Mouse (Mus musculus) kidney, adult 18-20 months (tissue): ENCODE measurements at regions not wholly inside any gene's neighbourhood (a gene's known extent, or its start where the extent isn't known, plus 50 kb on each side); places are given as distances from the start of the nearest gene placed in this dataset.

Source experiments
- DNase-seq: peaks from one replicate; pipeline ENCODE4 v3.0.0; 2021

DNA sequence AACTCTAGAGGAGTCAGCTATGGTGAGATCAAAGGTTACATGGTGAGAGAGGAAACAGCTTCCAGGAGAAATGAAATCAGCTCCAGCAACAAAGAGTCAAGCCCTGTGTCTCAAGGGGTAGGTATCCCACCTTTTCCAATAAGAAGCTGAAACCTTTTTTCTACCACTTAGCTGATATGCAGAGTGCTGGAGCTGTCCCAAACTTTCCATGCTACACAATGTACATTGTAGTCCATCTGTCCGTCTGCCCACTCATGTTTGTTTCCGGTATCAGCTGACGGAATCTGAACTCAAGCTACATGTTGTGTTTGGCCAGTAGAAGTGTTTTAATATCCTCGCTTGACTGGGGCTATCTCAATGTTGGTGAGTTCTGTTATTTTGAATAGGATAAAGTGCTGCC is 83.6 kb upstream of the Ngf start:
- no peak for DNase-seq

DNA sequence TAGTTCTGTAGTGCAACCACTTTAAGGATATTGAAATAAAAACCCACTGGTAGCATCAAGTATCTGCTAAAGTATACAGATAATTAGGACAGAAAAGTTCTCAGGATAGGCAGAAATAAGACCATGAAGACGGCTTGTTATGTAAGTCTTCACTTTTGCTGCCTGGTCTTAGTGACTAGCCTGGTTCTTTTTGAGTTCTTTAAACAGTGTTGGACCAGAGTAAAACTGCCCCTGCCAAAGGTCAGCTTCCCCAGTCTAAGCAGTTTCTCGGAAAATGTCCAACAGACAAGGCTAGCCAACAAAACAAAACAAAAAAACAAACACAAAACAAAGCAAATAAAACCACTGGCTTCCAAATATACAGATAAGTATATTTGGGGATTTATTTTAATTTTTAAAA is 85.1 kb upstream of the Ngf start:
- DNase-seq: no peak

DNA sequence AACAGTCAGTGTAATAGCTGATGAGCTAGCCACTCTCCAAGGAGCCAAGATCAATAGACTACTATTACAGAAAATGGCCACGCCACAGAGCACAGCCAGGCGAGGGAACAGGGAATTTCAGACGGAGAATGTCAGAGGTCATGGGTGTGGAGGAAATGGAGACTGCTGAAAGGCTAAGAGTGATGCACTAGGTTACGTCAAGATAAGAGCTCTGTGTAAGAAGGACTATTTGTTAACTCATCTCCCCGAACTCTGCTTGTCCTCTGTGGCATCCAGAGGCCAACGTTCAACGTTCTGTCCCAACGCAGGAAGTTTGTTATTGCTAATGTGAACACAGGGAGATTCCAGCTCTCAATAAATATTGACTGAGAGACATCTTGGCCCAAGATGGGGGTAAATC is 86.0 kb upstream of the Ngf start:
- no peak for DNase-seq

DNA sequence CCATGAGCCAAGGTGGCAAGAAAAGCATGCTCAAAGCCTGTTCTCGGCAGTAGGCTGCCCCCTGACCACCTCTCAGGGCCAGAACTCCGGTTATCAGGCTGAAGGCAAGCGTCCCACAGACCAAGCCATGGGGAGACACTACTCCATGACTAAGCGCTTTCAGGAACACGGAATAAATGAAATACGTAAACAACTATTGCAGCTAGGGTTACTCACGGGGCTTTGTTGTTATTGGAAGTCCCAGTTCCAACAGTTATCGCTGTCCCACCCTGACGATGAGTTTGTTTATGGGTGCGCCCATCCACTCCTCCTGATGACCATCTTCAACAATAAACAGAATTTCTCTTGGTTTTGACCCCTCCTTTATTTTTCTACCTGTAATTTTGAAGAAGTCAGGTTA is 88.0 kb upstream of the Ngf start:
- DNase-seq: no peak

DNA sequence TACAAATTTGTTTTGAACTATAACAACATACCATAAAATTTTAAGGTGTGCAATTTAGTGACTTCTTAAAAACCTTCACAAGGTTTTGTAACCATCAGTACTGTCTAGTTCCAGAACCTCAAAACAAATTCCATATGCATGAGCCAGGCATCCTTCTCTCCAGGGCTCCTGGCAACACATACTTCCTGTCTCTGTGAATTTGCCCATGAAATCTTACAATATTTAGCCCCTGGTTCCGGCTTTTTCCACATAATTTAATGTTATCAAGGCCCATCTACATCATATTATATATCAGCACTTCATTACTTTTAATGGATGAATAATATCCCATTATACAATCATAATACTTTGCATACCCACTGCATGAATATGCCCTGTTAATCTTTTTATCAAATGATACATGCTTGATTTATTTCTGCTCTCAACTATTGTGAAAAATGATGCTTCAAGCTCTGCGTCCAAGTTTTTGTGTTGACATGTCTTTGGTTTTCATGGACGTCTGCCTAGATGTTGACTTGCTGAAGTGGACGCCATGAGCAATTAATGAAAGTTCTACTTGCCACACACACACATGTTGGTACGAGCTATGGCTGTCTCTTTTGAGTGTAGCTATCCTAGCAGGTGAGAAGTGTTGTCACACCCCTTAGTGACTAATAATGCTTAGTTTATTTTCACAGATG is 95.2 kb upstream of the Ngf start:
- no peak for DNase-seq

DNA sequence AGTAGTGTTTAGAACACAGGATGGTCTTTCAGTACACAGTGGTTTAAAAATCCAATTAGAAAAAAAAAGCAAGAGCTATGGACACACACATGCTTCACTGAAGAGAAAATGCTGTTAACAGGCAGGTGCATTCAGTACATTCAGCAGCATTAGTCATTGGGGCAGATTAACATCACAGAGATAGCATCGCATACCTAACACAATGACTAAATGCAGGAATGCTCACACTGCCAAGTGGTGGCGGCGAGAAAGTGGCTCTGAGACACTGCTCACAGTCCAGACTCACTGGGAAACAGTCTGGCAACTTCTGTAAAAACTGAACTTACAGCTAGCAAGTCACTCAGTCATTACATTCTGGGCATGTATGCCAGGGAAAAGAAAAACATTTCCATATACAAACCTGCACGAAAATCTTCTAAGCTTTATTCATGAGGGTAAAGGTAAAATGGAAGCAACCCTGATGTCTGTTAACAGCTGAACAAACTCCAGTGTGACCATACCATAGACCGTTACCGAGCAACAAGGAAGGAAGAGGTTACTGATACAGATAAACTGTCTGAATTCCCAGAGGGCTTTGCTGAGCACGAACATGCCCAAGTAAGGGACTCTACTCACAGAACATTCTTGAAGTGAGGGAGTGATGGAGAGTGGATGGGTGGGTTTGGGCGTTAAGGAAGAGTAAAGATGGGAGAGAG is 97.4 kb upstream of the Ngf start:
- DNase-seq: no peak

DNA sequence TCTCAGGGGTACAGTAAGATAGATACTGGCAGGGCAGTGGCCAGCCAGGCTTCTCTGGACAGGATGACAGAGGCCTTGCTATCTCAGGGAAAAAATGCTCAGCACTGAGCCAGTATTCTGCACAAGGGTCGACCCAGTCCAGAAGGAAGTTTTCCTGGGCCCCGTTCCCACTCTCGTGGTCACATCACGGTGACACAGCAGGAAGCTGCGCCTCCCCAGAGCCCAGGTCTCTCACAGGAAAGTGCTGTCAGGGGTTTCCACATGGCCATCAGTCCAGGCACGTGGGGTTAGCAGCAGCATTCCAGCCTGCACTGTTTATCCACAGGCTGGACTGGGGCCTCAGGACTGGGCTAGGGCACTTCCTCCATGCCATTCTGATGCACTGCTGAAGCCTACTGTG is 103.5 kb upstream of the Ngf start:
- peak; percentile 72 for DNase-seq

DNA sequence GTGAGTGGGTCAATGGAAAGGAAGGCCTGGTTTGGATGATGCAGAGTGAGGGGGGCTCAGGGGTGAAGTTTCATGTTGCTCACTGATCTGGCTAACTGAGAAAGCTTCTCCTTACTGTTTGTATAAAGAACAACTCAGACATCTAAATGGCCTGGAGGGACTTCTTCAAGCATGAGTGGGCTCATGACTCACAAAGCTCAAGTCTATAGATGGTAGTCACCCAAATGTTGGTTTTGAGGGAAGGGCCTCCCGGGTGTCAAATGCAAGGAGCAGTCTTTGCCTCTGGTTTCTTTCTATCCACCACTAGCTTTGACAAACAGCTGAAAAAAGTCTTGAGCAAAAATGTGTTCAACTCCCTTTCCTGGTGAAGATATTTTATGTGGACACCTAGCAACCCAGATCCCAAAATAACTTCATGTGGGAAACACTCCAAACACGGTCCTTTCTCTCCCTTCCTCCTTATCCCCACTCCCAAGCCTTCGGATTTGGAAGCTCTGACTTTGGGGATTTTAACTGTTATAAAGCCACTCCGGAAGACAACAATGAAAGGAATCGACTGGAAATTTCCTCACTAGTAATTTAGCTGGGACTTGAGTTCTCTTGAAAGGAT is 105.3 kb upstream of the Ngf start:
- DNase-seq: no peak

DNA sequence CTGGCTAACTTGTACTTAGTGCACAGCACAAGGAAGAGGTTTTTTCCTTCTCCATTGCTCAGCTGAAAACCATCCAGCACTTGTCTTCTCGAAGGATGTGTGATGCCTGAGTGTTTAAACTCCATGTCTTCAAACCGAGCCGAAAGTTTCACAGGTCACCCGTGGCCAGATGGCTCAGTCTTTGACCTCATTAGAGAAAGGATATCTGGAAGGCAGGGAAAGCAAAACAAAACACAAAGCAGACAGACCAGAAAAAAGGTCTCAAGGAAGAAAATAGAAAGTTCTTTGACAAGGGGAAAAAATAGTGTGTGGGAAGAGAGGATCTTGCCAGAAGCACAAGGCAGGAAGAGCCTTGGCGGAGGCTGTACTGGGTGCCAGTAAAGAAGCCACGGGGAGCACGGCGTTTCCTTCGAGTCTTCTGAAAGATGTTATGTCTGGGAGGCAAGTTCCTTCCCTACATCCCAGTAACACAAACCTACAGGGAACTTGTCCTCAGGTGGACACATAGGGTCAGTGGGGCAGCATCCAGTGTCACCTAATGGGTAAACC is 108.9 kb upstream of the Ngf start:
- no peak for DNase-seq

DNA sequence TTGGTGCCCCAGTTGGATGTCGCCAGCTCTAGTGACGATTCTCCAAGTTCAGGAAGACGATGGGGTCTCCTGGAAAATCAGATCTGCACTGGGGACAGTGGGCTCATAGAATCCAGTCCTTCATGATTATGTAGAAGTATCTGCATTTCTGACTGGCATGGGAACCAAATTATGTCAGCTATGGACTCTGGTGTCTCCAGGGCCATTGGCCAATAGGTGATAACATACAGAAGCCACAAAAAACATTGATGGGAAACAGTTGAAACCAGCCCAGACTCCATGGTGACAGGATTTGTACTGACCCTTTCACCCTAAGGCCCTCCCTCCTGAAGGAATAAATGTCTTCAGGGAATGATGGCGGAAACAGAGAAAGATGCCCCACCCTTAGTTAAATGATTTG is 110.9 kb upstream of the Ngf start:
- DNase-seq: no peak

DNA sequence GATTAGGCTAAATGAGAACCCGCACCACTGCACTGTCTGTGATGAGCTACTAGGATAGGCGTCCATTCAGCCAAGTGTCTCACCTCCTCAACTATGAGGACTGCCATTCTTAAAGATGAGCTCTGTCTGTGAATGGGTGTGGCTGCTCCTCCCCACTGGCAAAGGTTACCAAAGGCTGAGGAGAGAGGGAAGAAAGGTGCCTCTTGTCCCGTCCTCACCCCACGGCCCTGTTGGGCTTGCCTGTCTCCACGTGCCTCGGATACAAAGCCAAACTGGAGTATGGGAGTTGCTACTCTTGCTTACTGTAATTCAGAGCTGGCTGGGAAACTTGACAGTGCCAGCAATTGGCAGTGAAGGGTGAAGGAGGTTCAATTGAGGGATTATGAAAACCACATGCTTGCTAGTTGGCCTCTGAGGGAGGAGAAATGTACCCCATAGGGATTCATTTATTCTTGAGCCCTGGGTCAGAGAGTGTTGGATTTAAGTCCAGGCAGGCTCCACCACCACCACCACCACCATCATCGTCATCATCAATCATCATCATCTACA is 112.6 kb upstream of the Ngf start:
- DNase-seq: no peak

DNA sequence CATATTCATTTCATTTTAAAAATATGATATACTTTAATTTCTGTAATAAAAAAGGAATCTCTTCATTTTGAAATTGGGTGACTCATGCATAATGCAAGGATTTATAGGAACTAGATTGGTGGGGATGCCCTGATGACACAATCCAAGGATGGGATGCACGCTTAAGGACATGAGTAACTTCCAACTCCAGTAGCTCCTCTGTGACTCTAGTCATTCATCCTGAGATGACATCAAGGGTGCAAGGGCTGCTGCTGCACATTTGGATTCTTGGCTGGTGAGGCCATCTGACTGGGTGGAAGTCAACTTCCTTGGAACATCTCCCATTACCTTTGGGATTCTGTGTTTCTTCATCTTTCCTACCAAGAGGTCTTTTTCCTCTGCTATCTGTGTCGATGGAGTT is 114.4 kb upstream of the Ngf start:
- no peak for DNase-seq

DNA sequence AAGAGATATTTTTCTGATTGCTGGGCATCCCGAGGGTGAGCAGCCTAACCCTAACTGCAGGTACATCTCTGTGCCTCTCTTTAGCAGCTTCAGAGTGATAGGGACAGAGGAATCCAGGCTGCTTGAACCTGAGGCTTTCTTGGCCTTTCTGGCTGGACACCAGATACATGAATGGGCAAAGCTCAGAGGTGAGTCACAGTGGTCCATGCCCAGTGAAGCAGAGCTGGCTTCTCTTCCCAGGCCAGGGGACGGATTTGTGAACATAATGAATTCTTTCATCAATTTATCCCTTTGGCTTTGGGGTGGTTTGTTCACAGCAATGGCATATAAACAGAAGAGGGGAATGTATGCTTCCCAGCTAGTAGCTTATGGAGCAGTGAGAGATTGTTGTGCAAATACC is 114.9 kb upstream of the Ngf start:
- DNase-seq: no peak

DNA sequence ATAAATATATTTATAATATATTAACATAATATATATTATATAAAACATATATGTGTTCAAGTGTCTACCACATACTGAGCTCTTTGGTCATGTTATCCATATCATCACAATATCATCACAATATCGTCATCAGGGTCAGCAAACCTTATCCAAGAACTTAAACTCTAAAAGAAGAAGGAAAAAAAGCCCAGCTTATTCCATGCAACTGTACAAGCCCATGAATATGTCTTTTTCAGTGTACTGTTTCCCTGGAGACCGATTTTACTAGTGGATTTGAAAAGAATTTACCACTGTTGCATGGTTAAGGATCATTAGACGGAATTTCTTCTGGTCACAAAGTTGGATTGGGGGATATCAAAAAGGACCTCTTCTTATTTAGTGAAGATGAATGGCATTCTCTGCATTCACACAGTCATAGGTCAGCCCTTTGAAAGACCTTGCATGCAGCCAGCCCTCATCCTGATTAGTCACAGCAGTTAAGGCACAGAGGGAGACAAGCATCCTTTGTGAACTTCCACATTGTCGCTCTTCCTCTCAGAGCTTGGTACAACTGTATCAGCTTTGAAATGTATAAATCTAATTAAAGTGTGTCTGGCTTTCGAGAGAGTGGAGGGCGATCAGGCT is 116.3 kb upstream of the Ngf start:
- DNase-seq: no peak

DNA sequence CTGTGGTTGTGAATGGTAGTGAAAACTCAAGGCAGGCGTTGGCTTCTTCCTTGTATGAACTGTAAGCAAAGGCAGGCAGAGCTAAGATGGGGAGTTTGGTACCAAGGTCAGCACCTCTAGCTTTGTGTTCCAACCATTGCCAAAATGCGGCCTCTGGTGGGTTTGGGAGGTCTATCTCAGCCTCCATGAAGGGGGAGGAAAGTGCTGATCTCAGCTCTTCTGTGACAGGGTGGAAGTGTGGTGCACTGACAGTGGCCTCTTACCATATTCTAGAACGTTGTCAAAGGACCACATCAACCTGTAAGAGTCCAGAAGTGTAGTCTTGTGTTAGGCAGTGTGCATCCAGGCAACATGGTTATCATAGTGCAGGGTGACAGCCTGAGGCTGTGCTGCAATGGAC is 123.6 kb upstream of the Ngf start:
- no peak for DNase-seq

DNA sequence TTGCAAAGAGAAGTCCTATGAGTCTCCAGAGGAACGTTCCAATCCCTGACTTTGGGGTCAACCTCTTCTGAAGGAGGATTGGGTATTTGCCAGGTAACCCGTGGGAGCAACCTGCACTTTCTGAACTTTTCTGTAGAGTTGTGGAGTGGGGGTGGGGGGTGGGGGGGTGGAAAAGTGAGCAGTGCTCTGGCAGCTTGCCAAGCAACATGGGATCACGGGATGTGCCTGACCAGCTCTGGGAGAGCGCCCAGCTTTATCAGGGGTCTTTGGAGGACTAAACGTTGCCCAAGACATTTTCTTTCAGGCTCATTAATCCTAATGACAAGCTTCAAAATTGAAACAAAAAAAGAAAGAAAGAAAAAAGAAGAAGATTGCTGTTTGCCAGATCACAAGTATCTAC is 124.4 kb upstream of the Ngf start:
- no peak for DNase-seq

DNA sequence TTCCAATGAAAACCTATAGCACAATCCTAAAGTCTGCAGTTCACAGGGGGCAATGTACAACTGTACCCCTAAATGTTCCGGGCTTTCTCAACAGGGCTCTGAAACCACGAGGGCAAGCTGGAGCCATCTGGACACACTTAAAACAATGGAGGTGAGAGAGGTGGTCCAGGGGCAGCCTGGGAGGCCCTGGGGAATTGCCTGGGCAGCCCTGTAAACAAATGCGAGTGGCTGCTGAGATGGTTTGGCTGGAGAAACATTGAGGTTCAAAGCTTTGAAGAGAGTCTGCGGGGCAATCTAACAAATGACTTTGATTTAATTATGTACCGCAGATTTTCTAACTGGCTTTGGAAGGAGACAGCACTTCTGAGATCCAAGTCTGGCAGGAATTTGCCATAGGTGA is 129.0 kb upstream of the Ngf start:
- no peak for DNase-seq

DNA sequence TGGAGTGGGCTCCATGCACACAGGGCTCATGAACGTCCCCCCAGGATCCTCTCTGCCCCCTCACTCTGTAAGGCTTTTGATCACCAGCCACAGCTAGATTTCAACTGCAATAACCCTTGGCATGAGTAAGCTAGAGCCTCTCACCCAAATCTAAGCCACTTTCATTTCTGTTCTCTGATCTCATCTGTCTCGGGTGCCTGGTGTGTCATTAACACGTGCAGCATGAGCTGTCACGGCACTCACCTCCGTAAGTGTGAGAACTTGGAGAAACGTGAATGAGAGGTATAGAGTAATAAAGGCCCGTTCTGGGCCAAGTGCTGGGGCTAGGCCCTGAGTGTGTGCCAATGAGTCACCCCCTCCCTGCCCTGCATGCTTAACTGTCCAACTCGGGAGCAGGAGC is 131.8 kb upstream of the Ngf start:
- DNase-seq: no peak

DNA sequence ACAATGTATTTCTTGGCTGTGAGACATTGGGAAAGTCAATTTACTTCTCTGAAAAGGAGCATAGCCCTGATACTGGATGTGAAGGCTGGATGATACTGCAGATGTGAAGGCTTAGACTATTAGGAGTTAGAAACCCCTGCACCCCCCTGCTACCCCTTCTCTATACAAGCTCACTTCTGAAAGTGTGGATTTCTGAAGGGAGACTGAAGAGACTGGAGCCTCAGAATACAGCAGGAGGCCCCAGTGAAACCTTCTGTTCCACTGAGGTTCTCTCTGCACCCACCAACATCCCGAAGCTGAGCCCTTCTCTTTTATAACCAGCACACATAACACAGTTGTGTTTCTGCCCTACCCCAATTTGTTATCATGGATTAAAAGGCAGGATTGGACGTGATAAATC is 131.7 kb upstream of the Vangl1 start:
- DNase-seq: no peak

DNA sequence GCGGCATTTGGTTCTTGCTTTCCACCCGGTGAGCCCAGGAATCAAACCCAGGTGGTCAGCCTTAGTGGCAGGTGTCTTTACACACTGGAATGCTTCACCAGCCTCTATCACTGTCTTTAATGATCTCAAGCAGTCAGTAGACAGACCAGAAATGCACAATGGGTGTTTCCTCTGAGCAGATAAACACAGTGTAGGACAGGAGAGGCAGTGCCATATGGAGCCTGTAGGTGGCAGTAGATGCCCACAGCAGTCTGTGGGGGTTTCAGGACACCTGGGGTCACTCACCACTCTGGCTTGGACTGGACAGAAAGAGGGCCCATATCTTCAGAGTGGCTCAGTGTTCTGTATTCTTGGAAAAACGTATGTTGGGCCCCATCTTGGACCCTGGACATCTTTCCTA is 130.7 kb upstream of the Vangl1 start:
- peak; percentile 59 for DNase-seq

DNA sequence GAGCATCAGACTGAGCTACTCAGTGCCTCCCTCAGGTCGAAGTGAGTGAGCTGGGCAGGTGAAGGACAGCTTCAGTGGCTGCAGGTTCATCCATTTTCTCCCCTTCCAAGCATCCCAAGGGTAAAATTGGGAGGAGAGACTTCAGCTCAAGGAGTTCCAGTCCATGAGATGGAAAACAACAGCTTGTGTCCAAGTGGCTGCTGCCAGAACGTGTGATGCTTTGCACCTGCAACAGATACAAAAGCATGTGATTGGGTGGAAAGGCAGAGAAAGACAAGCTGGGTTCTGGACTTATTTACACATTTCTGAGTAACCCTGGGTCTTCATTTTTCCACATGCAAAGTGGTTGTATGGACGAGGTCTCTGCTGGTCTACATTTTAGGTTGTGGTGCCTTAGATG is 127.7 kb upstream of the Vangl1 start:
- no peak for DNase-seq

DNA sequence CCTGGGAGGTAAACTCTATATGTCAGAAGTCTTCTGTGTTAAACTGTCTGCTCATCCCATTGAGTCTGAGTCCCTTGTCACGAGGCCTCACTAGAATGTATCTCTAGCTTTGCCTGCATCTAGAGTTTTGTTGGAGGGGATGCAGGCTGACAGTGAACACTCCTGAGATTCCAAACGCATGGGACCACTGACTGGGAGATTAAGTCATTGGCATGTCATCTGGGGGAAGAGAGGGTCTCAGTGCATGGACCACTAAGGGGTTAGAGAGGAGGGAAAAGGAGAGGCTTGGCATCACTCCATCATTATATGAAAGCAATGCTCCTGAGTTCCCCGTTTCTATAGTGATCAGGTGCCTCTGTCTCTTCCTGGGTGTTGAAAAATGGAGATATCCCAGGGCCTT is 114.8 kb upstream of the Vangl1 start:
- DNase-seq: no peak

DNA sequence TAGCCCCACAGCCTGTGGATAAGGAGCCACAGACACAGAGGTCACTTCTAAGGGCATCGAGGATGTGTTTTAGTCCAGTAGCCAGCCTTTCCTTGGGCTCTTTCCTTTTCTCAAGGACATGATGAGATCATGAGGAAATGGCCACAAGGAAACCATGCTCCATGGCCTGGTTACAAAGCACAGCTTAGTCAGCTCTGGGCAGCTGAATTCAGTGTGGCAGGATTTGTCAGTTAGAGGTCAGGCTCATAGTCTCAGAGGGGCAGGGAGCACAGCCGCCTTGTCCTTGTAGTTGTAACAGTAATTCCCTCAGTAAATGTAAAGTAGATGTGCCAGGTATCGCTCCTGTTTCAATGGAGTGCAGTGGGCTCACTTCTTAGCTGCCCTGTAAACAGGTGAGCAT is 111.7 kb upstream of the Vangl1 start:
- DNase-seq: no peak
